Mouse (Mus musculus) intestine, embryonic 16.5 days (tissue): Measurements from ENCODE around the gene Efhd1. TPM values are rescaled to one million over a fixed set of nuclear protein-coding genes. Genes with fewer than 3 reads are reported as not detected.
A peak's percentile ranks its signal among the peaks of the same experiment; 100 is the strongest.

Experiments
- ATAC-seq: fragments of 200-750 bp; cut with Nextera tagmentation; 2 replicates; pipeline ENCODE4 v1.8.0; 2017; ENCODE audit warnings: moderate TSS enrichment, moderate library complexity
- H3K27ac ChIP-seq: fragments of 300-500 bp; sonication (generic); 2 replicates; pipeline ENCODE4 v1.5.1; 2014; ENCODE audit warnings: mild to moderate bottlenecking, low read length
- H3K27me3 ChIP-seq: fragments of 300-500 bp; sonication (generic); replicated peaks from 2 replicates; pipeline ENCODE4 v1.6.1; 2014; ENCODE audit warnings: low read length, control low read depth, mixed read lengths; ENCODE audit not compliant: control insufficient read depth, insufficient read depth
- H3K36me3 ChIP-seq: fragments of 300-500 bp; sonication (generic); 2 replicates; pipeline ENCODE4 v1.6.1; 2014; ENCODE audit warnings: low read length, control low read depth; ENCODE audit not compliant: control insufficient read depth, insufficient read depth
- H3K4me1 ChIP-seq: fragments of 300-500 bp; sonication (generic); 2 replicates; pipeline ENCODE4 v1.6.1; 2014; ENCODE audit warnings: low read length, control low read depth, mixed read lengths; ENCODE audit not compliant: control insufficient read depth, insufficient read depth
- H3K4me2 ChIP-seq: fragments of 300-500 bp; sonication (generic); 2 replicates; pipeline ENCODE4 v1.6.1; 2014; ENCODE audit warnings: low read depth, low read length, control low read depth
- H3K4me3 ChIP-seq: fragments of 300-500 bp; sonication (generic); 2 replicates; pipeline ENCODE4 v1.5.1; 2014; ENCODE audit warnings: mild to moderate bottlenecking, low read length
- H3K9ac ChIP-seq: fragments of 300-500 bp; sonication (generic); 2 replicates; pipeline ENCODE4 v1.6.1; 2014; ENCODE audit warnings: low read depth, low read length
- H3K9me3 ChIP-seq: fragments of 300-500 bp; sonication (generic); 2 replicates; pipeline ENCODE4 v1.6.1; 2016; ENCODE audit warnings: low read length, control low read depth; ENCODE audit not compliant: control insufficient read depth
- WGBS: fragments of 180-500 bp; shearing (Covaris S2); extraction: QIAGEN DNeasy Blood & Tissue Kit; methylation state at CpG from one replicate; pipeline ENCODE4 v1.1.7; 2014; 5-methylcytosine and 5-hydroxymethylcytosine counted together
- polyA plus RNA-seq: library from polyadenylated mRNA; unstranded; fragments of >200 nt; fragmentation: Nextera tagmentation; extraction: Ambion mirVana; gene quantifications from 2 replicates; pipeline ENCODE4 v1.2.1, GENCODE M21; 2015

The Efhd1 gene
- polyA plus RNA-seq: 1.2 and 1.8 TPM in 2 replicates

DNA sequence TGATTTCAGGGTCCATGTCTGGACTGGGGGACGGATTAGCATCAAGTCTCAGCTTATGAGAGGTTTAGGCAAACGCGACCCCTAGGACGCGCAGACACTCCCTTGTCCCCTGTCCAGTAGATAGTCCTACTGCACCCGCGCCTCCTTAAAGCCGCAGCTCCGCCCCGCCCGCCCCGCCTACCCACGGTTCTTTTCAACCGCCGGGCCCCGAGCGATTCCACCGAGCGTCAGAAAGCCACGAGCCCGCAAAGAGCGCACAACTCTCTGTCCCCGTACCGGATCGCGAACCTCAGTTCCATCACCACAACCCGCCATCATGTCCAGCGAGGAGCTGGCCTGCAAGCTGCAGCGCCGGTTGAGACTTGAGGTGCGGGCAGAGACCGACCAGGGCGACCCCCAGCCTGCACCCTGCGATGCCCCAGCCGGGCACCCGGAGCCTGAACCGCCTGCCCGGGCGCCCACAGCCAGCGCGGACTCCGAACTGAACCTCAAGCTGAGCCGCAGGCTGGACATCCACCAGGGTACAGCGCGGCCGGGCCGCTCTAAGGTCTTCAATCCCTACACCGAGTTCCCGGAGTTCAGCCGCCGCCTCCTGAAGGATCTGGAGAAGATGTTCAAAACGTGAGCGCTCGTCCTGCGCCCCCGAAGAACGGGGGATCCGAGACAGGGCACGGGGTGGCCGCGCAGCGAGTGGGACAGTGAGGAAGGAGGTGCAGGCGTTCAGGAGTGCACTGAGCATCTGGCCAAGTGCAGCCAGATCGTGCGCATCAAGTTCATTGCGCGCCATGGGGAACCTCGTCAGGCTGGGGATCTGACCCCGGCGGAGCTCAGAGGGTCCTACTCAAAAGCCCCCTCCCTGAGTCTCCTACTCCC lies at the start of gene Efhd1:
TSS of gene Efhd1 (plus strand) at position 230 of the 873 bp plus-strand sequence.
- H3K9me3 ChIP-seq: no peaks in the 10 kb centered on the region
- no peaks in the 10 kb centered on the region for H3K36me3 ChIP-seq
- peak within 1 kb of the TSS; percentile 99 for H3K4me2 ChIP-seq
- peak within 1 kb of the TSS; percentile 53; the same call in 1 of the 2 replicates for H3K9ac ChIP-seq
- peaks cover 55% of the 10 kb centered on the region for H3K27me3 ChIP-seq
- H3K4me1 ChIP-seq: peaks cover 18% of the 10 kb centered on the region
- H3K4me3 ChIP-seq: peak within 1 kb of the TSS; percentile 56
- ATAC-seq: peak; percentile 55; the same call in 1 of the 2 replicates
- H3K27ac ChIP-seq: no peak within 1 kb of the TSS
- WGBS: under 1% methylated on average over 70 of the region's 70 CpGs

DNA sequence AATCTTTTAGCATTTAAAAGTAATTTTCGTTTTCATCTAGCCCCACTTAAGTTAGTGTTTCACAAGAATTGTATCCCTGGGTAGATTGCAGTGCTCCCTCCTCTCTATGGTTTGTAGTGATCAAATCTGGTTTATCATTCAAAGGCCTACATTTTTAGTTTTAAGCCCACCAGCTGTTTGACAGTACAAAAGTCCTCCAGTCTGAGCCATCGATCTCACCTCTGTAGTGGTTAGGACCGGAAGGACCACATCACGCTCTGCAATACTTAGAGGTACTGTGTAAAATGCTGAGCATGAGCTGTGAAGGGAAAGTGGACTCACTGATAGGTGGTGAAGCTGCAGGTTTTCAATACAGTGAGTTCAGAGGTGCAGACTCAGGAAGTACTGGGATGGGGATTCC lies 49.4 kb upstream of the Efhd1 start:
- 19% methylated on average over 4 of the region's 4 CpGs for WGBS
- no peaks in the 10 kb centered on the region for H3K9me3 ChIP-seq

DNA sequence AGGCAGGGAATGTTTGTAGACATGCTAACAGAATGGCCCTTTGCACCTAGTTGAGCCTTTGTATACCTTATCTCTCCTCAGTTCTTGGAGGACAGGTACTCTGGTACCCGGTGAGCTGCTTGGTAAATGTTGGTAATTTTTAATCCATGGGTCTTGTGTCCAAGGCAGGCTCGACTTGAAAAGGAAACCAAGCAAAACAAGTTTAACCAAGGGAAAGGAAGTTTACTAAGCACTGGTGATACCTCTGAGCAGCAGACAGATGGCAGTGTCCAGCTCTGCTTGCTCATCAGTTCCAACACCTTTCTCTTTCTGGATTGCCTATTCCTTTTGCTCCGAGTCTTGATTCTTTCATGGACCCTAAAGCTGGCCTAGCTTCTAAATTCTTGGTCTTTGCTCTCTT lies 46.2 kb upstream of the Efhd1 start:
- H3K9ac ChIP-seq: no peak overlapping the region
- H3K27ac ChIP-seq: no peak overlapping the region
- WGBS: 57% methylated on average over 3 of the region's 3 CpGs

More for the DNA sequence above, 49.4 kb upstream of the Efhd1 start:
- Histone ChIP-seq H3K4me2 (peak overlapping the region; percentile 73), H3K9ac (peak overlapping the region; percentile 99), H3K27me3 (no peaks in the 10 kb centered on the region), H3K4me3 (peak overlapping the region; percentile 84), H3K36me3 (0 out of 2 replicates have a peak, but pooled peaks cover 6% of the 10 kb centered on the region), H3K4me1 (peaks cover 20% of the 10 kb centered on the region), H3K27ac (peak overlapping the region; percentile 21; the same call in 1 of the 2 replicates)
- no peak for ATAC-seq

DNA sequence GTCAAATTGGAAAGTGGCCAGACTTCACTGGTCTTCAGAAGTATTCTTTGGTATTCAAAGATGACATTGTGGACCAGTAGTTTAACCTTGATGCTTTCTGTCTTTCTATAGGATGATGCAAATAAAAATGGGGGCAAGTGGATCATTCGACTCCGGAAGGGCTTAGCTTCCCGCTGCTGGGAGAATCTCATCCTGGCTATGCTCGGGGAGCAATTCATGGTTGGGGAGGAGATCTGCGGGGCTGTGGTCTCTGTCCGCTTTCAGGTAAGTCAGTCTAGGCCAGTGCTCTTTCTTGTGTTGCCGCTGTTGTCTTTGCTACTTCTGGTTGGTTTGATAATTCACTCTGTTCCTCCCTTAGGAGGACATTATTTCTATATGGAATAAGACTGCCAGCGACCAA lies 38.4 kb upstream of the Efhd1 start:
- H3K27ac ChIP-seq: no peak overlapping the region
- H3K27me3 ChIP-seq: no peaks in the 10 kb centered on the region
- no peak overlapping the region for H3K4me2 ChIP-seq
- H3K9ac ChIP-seq: no peak overlapping the region
- WGBS: 95% methylated on average over 8 of the region's 8 CpGs
- H3K4me3 ChIP-seq: no peak overlapping the region
- H3K36me3 ChIP-seq: peaks cover 32% of the 10 kb centered on the region
- H3K9me3 ChIP-seq: no peaks in the 10 kb centered on the region
- no peak for ATAC-seq
- no peaks in the 10 kb centered on the region for H3K4me1 ChIP-seq

More for the DNA sequence above, 46.2 kb upstream of the Efhd1 start:
- Histone ChIP-seq H3K4me2 (no peak overlapping the region), H3K4me3 (no peak overlapping the region), H3K4me1 (peaks cover 20% of the 10 kb centered on the region), H3K27me3 (no peaks in the 10 kb centered on the region), H3K9me3 (no peaks in the 10 kb centered on the region), H3K36me3 (peaks cover 23% of the 10 kb centered on the region)
- no peak for ATAC-seq

DNA sequence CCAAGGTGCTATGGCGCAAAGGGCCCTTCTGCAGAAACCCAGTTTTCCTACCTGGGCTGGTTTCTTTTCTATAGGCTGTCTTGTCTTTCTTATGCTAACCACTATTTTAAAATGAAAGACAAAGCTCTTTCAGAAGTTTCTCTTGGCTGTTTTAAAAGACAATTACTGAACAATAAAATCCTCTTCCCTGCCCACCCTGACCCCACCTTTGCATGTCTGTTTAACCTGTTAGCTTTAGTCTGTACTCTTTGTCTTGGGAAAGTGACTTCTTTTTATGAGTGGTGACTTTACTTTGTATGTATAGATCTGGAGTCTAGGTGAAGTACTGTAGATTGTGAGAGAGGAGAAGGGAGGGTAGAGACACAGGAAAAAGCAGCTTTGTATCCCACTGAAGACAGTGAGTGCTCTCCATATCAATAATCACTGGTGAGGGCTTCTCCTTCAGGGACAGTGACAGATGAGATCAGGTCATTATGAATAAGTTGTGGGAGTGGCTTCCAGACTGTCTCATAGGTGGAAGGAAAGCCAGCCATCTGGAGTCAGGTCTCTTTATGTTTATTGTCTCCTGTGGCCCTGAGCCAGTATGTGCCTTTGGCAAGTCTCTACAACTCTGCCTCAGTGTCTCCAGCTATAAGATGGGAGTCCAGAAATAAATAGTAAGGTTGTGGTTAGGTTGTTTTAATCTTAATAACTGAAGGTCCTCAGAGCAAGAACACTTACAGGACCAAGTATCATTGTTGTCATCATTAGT lies 37.6 kb upstream of the Efhd1 start:
- Histone ChIP-seq H3K9me3 (no peaks in the 10 kb centered on the region), H3K4me3 (no peak overlapping the region), H3K9ac (no peak overlapping the region), H3K27ac (no peak overlapping the region), H3K4me1 (no peaks in the 10 kb centered on the region), H3K36me3 (peaks cover 26% of the 10 kb centered on the region), H3K4me2 (no peak overlapping the region), H3K27me3 (no peaks in the 10 kb centered on the region)
- 97% methylated on average over 1 of the region's 1 CpGs for WGBS
- ATAC-seq: no peak

DNA sequence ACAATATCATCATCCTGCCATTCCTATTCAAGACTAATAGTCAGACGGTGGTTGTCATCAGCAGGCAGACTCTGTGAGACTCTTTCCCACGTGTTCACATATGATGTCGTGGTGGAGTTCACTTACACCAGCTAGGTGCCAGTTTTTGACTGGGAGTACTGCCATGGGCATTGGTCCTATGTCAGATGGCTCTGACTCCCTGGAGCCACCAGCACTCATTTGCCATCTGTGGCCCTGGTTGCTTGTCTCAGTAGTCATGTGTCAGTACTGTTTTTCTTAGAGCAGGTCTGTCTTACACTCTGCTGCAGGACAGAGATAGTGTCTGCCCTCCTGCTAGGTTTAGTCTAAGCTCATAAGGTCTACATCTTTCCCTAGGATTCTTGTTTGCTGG lies 37.0 kb upstream of the Efhd1 start:
- WGBS: 93% methylated on average over 3 of the region's 3 CpGs
- Histone ChIP-seq H3K27ac (no peak overlapping the region), H3K9me3 (no peaks in the 10 kb centered on the region), H3K9ac (no peak overlapping the region), H3K4me2 (no peak overlapping the region), H3K36me3 (peaks cover 21% of the 10 kb centered on the region), H3K27me3 (no peaks in the 10 kb centered on the region), H3K4me3 (no peak overlapping the region), H3K4me1 (no peaks in the 10 kb centered on the region)
- no peak for ATAC-seq

DNA sequence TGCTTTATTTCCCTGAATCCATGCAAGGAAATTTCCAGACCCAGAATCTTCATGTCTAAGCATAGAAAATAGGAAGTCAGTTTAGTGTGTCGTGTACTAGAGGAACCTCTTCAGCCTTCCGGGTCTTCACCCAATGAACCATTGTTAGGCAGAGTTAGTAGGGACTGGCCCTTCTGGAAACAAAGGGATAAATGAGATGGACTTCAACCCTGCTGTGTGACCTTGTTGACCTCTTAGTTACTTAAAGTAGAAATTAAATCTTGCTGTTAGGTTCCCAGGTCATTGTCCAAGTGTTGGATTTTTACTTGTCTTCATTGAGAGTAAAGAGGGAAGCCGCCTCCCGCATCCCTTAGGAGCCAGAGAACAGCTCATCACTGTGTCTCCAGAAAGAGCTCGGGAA lies 33.6 kb upstream of the Efhd1 start:
- H3K4me3 ChIP-seq: no peak overlapping the region
- no peak overlapping the region for H3K9ac ChIP-seq
- H3K36me3 ChIP-seq: peaks cover 15% of the 10 kb centered on the region; the same call in 1 of the 2 replicates
- no peaks in the 10 kb centered on the region for H3K4me1 ChIP-seq
- H3K4me2 ChIP-seq: no peak overlapping the region
- H3K27ac ChIP-seq: no peak overlapping the region
- H3K27me3 ChIP-seq: no peaks in the 10 kb centered on the region
- no peak for ATAC-seq
- WGBS: 89% methylated on average over 5 of the region's 5 CpGs
- no peaks in the 10 kb centered on the region for H3K9me3 ChIP-seq

DNA sequence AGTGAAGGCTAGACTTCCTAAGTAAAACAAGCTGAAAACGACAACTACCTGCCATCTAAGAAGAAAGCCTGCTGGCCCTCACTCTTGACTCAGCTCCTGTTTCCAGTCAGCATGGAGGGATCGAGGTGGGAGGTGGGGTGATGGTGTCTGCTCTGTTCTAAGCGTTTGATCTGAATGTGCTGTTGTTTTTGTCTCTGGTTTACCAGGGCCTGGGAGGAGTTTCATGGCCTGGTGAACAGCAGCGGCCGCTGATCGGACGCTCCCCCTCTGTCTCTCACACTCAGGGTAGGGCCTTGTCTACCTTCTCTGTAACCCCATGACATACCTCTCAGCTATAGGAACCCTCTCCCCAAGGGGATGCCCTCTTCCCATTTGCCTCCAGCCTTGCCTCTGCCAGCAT lies 32.0 kb upstream of the Efhd1 start:
- H3K4me3 ChIP-seq: no peak overlapping the region
- no peak overlapping the region for H3K27ac ChIP-seq
- ATAC-seq: no peak
- no peaks in the 10 kb centered on the region for H3K9me3 ChIP-seq
- 75% methylated on average over 7 of the region's 7 CpGs for WGBS
- no peak overlapping the region for H3K4me2 ChIP-seq
- peaks cover 14% of the 10 kb centered on the region; the same call in 1 of the 2 replicates for H3K36me3 ChIP-seq
- no peak overlapping the region for H3K9ac ChIP-seq
- no peaks in the 10 kb centered on the region for H3K4me1 ChIP-seq
- H3K27me3 ChIP-seq: no peaks in the 10 kb centered on the region

DNA sequence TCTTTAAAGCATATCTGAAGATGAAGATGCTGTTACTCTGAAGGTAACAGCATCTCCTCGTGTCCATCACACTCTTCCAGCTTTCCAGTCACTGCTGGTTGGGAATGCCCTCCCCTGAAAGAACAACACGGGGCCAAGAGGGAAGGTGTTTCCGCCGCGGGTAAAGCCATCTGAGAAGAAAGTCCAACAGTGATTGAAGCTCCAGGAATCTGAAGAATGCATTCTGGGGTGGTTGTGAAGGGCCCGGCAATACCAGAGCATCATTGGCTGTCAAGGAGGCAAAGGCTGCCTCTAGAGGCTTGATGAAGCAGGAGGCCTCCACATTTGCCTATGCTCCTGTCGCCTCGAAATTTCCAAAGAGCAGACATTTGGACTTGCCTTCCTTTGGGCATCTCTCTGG lies 25.1 kb upstream of the Efhd1 start:
- WGBS: 48% methylated on average over 8 of the region's 8 CpGs
- Histone ChIP-seq H3K36me3 (no peaks in the 10 kb centered on the region), H3K9ac (no peak overlapping the region), H3K4me1 (no peaks in the 10 kb centered on the region), H3K9me3 (no peaks in the 10 kb centered on the region), H3K4me2 (no peak overlapping the region), H3K4me3 (no peak overlapping the region), H3K27ac (no peak overlapping the region), H3K27me3 (no peaks in the 10 kb centered on the region)
- ATAC-seq: no peak
